Mouse (Mus musculus) intestine, postnatal 0 days (tissue): ENCODE measurements around the gene Ttc16. TPM values are rescaled to one million over a fixed set of nuclear protein-coding genes. Genes with fewer than 3 reads are reported as not detected.

ENCODE experiments used
- ATAC-seq: fragments of 200-750 bp; cut with Nextera tagmentation; 2 replicates; pipeline ENCODE4 v1.8.0; 2017; ENCODE audit warnings: mild to moderate bottlenecking, moderate TSS enrichment, moderate library complexity
- H3K27ac ChIP-seq: fragments of 300-500 bp; sonication (generic); 2 replicates; pipeline ENCODE4 v1.5.1; 2014; ENCODE audit warnings: mild to moderate bottlenecking, low read depth, low read length, moderate library complexity
- H3K27me3 ChIP-seq: fragments of 300-500 bp; sonication (generic); replicated peaks from 2 replicates; pipeline ENCODE4 v1.6.1; 2014; ENCODE audit warnings: low read length, mixed read lengths; ENCODE audit not compliant: control insufficient read depth, insufficient read depth
- H3K36me3 ChIP-seq: fragments of 300-500 bp; sonication (generic); 2 replicates; pipeline ENCODE4 v1.6.1; 2014; ENCODE audit warnings: mild to moderate bottlenecking, moderate library complexity; ENCODE audit not compliant: control insufficient read depth, insufficient read depth
- H3K4me1 ChIP-seq: fragments of 300-500 bp; sonication (generic); replicated peaks from 2 replicates; pipeline ENCODE4 v1.6.1; 2014; ENCODE audit warnings: antibody characterized with exemption, low read length, mixed read lengths; ENCODE audit not compliant: control insufficient read depth, insufficient read depth
- H3K4me2 ChIP-seq: fragments of 300-500 bp; sonication (generic); replicated peaks from 2 replicates; pipeline ENCODE4 v1.6.1; 2014; ENCODE audit warnings: low read depth, mild to moderate bottlenecking, moderate library complexity
- H3K4me3 ChIP-seq: fragments of 300-500 bp; sonication (generic); 2 replicates; pipeline ENCODE4 v1.5.1; 2014; ENCODE audit warnings: low read depth, low read length
- H3K9ac ChIP-seq: fragments of 300-500 bp; sonication (generic); 2 replicates; pipeline ENCODE4 v1.6.1; 2014; ENCODE audit warnings: mild to moderate bottlenecking, low read depth, low read length
- H3K9me3 ChIP-seq: fragments of 300-500 bp; sonication (generic); 2 replicates; pipeline ENCODE4 v1.6.1; 2016; ENCODE audit warnings: mixed run types; ENCODE audit not compliant: control insufficient read depth
- CTCF ChIP-seq: sonication (generic); IDR thresholded peaks from 2 replicates; pipeline ENCODE4 v1.5.1; 2016; ENCODE audit warnings: low read depth, mild to moderate bottlenecking, control low read depth, antibody characterized with exemption, moderate library complexity
- WGBS: fragments of 180-500 bp; shearing (Covaris S2); extraction: QIAGEN DNeasy Blood & Tissue Kit; methylation state at CpG from one replicate; pipeline ENCODE4 v1.1.7; 2014; 5-methylcytosine and 5-hydroxymethylcytosine counted together
- polyA plus RNA-seq: library from polyadenylated mRNA; unstranded; fragments of >200 nt; fragmentation: Nextera tagmentation; extraction: Ambion mirVana; gene quantifications from 2 replicates; pipeline ENCODE4 v1.2.1, GENCODE M21; 2015

Ttc16 gene
- polyA plus RNA-seq, 1 experiment from 2014 or later: 0.04 TPM

DNA sequence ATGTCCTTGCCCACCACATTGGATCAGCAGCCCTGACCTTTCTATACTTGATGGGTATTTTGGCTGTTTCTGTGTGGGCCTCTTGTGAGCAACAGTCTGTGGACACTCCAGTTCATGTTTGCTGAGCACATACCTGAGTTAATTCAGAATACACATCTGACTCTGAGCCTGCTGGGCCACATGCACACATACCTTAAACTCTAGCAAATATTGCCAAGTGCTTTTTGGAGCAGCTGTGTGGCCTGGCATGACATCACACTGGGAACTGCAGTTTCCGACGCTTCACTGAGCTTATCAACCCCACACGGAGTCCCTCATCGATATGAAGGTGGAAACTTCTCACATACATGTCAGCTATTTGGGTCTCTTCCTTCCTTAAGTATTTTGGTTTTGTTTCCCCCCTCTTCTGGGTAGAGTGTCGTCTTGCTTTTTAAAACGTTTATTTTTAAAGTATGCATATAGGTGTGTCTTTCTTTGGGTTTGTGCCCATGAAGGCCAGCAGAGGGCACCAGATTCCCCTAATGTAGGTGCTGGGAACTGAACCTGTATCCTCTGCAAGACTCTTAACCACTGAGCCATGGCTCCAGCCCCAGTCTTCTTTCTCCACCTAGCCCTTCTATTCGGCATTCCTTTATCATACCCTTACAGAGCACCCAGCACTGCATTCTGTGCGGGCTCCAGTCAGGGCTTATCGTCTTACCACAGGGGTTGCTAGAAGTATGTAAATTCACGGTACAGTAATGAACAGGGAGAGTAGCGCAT lies 45.8 kb upstream of the Ttc16 start:
- H3K4me3 ChIP-seq: no peak overlapping the region
- no peaks in the 10 kb centered on the region for H3K4me1 ChIP-seq
- ATAC-seq: no peak
- no peaks in the 10 kb centered on the region for H3K27me3 ChIP-seq
- no peaks in the 10 kb centered on the region for H3K36me3 ChIP-seq
- 62% methylated on average over 11 of the region's 11 CpGs for WGBS
- H3K9ac ChIP-seq: no peak overlapping the region
- H3K27ac ChIP-seq: no peak overlapping the region
- peak; percentile 76 for TF ChIP-seq CTCF
- H3K4me2 ChIP-seq: no peak overlapping the region
- no peaks in the 10 kb centered on the region for H3K9me3 ChIP-seq

DNA sequence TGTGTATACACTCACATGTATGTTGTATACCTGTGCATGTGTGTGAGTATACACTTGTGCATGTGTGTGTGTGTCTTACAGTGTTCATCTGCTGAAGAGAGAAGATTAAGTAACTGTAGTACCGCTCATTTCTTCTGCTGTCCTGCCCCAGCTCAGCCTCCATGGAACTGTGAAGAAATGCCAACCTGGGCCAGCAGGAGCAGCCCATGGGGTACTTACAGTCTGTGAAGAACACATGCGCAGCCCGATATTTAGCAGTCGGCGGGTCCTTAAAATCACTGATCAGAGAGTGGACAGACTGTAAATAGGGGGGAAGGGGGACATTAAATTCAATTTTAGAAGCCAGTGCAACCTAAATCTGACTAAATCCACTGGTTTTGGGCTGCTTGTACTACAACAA lies 42.8 kb upstream of the Ttc16 start:
- H3K27me3 ChIP-seq: no peaks in the 10 kb centered on the region
- no peak overlapping the region for H3K9ac ChIP-seq
- H3K4me3 ChIP-seq: no peak overlapping the region

DNA sequence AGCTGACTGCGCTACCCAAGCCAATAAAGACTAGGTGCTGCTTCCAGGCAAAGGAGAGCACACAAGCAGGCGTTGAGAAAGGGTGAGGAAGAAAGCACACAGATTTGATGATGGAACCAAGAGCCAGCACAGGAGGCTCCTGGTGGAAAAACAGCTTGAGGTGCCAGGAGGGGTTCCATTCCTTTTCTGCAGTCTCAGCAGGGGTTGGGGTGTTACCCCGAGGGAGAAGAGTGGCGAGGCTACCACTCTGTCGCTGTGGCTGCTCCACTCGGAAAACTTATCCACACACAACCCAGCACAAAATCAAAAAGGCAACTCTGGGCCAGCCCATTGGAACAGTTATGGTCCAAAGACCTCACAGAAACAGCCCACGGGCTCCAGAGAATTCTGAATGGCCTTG lies 42.2 kb upstream of the Ttc16 start:
- ATAC-seq: no peak
- Histone ChIP-seq H3K4me3 (no peak overlapping the region), H3K4me1 (no peaks in the 10 kb centered on the region), H3K27ac (no peak overlapping the region), H3K36me3 (no peaks in the 10 kb centered on the region), H3K4me2 (no peak overlapping the region), H3K9me3 (no peaks in the 10 kb centered on the region), H3K9ac (no peak overlapping the region), H3K27me3 (no peaks in the 10 kb centered on the region)
- WGBS: 75% methylated on average over 7 of the region's 7 CpGs
- no peak for TF ChIP-seq CTCF

More for the DNA sequence above, 42.8 kb upstream of the Ttc16 start:
- ATAC-seq: no peak
- TF ChIP-seq CTCF: no peak
- H3K36me3 ChIP-seq: no peaks in the 10 kb centered on the region
- WGBS: 95% methylated on average over 5 of the region's 5 CpGs
- no peaks in the 10 kb centered on the region for H3K4me1 ChIP-seq
- no peak overlapping the region for H3K4me2 ChIP-seq
- no peak overlapping the region for H3K27ac ChIP-seq
- no peaks in the 10 kb centered on the region for H3K9me3 ChIP-seq

DNA sequence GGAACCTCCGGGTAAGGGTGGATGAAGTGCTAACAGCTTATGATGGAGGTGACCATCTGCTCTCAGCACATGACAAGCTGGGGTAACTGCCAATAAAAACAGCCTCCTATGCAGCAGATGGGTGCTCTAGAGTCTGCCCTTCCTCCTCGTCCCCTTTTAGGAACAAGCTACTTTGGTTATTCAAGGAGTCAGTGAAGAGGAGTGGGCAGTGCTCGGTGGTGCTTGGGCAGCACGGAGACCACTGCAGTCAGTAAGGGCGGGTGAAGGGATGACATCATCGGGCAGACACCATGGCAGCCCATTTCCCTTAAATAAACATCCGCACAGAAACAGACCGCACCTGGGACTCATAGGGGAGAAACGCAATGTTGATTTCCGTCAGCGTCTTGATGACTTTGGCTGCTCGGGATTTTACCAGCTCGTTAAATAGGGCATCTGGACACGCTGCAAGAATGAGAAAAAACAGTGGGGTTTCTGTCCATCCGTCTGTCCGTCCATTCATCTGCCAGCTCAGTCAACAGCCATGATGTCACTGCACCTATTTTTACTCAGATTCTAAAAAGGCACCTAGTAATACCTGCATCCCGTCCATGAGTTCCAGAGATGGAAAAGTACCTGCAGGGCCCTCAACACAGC lies 41.6 kb upstream of the Ttc16 start:
- Histone ChIP-seq H3K27ac (no peak overlapping the region), H3K36me3 (no peaks in the 10 kb centered on the region), H3K4me3 (no peak overlapping the region), H3K9me3 (no peaks in the 10 kb centered on the region), H3K27me3 (no peaks in the 10 kb centered on the region), H3K4me1 (no peaks in the 10 kb centered on the region), H3K9ac (no peak overlapping the region), H3K4me2 (no peak overlapping the region)
- 33% methylated on average over 17 of the region's 17 CpGs for WGBS
- no peak for TF ChIP-seq CTCF
- ATAC-seq: peak; percentile 11; the same call in 1 of the 2 replicates

DNA sequence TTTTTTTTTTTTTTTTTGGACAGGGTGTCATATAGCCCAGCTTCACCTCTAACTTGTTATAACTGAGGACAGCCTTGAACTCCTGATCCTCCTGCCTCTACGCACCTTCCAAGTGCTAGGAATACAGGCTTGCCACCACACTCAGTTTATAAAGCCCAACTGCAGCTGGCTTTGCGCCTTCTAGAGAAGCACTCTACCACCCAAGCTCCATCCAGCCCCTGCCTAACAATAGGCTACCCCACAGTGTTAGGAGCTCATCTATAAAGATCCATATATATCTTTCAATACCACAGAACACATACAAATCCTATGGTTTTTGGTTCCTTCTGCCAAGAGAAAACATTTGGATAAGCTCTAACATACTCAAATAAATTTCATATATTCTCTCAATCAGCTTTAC lies 41.1 kb upstream of the Ttc16 start:
- Histone ChIP-seq H3K4me1 (no peaks in the 10 kb centered on the region), H3K4me3 (no peak overlapping the region), H3K27me3 (no peaks in the 10 kb centered on the region), H3K9me3 (no peaks in the 10 kb centered on the region), H3K36me3 (peaks cover 3% of the 10 kb centered on the region; the same call in 1 of the 2 replicates), H3K4me2 (no peak overlapping the region), H3K27ac (no peak overlapping the region), H3K9ac (no peak overlapping the region)
- no peak for ATAC-seq
- 95% methylated on average over 2 of the region's 2 CpGs for WGBS
- TF ChIP-seq CTCF: no peak

DNA sequence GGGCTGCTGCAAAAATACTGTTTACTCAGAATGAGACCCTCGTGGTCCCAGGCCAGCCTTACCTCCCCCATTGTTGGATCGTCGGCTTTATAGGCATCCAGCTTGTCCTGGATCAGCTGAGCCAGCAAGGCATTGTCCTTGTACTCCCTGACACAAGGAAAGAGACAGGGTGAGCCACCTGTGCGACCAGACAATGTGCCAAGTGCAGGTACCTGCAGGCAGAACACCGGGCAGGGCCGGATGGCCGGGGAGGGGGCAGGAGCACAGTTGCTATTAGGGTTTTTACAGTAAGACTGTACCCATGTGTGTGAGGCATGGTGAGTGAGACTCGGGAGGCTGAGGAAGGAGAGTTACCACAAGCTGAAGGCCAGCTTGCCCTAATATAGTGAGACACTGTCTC lies 36.5 kb upstream of the Ttc16 start:
- Histone ChIP-seq H3K27me3 (no peaks in the 10 kb centered on the region), H3K9ac (no peak overlapping the region), H3K36me3 (peaks cover 15% of the 10 kb centered on the region; the same call in 1 of the 2 replicates), H3K4me2 (no peak overlapping the region), H3K27ac (no peak overlapping the region), H3K9me3 (no peaks in the 10 kb centered on the region), H3K4me3 (no peak overlapping the region), H3K4me1 (no peaks in the 10 kb centered on the region)
- no peak for ATAC-seq
- WGBS: 75% methylated on average over 8 of the region's 8 CpGs
- TF ChIP-seq CTCF: no peak
